Mouse (Mus musculus): ENCODE data around the gene Aebp1.
A peak's percentile ranks its signal among the peaks of the same experiment; 100 is the strongest.

Aebp1 gene

GRCm38 (mm10) chr11:5861678-5862393, at the start of gene Aebp1:
Aebp1 (plus strand) TSS chr11:5861947.
- DNase-seq (ENCODE audit: low spot score) = peak; percentile 30

GRCm38 (mm10) chr11:5813381-5813780, 48.4 kb upstream of the Aebp1 start:
- DNase-seq (ENCODE audit: low spot score) = no peak

GRCm38 (mm10) chr11:5819223-5819622, 42.5 kb upstream of the Aebp1 start:
- no peak for DNase-seq (ENCODE audit: low spot score)

- DNase-seq (ENCODE audit: low spot score) = no peak
These were observed 36.3 kb upstream of the Aebp1 start for GRCm38 (mm10) chr11:5825432-5825831.

DNA sequence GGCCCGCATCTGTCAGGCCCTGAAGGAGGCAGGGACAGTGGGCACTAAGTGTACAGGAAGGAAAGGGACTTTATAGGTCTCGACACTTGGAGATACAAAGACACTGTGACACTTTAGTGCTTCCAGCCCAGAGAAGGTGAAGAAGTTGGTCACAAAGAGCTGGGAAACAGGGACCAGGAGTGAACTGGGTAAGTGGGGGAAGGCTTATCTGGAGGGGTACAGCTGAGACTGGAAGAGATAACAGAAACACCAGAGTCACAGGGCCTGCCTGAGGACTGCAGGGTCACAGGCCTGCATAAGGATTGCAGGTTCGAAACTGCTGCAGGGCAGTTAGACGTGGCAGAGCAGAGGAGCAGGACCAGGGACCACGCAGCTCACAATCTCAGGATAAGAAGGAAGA, 33.8 kb upstream of the Aebp1 start:
- no peak for DNase-seq (ENCODE audit: low spot score)

- DNase-seq (ENCODE audit: low spot score) = no peak
These were observed 33.1 kb upstream of the Aebp1 start for GRCm38 (mm10) chr11:5828509-5829191.

- DNase-seq (ENCODE audit: low spot score) = no peak
These were observed 32.4 kb upstream of the Aebp1 start for GRCm38 (mm10) chr11:5829327-5829726.

- no peak for DNase-seq (ENCODE audit: low spot score)
These were observed 27.2 kb upstream of the Aebp1 start for GRCm38 (mm10) chr11:5834506-5834905.

DNA sequence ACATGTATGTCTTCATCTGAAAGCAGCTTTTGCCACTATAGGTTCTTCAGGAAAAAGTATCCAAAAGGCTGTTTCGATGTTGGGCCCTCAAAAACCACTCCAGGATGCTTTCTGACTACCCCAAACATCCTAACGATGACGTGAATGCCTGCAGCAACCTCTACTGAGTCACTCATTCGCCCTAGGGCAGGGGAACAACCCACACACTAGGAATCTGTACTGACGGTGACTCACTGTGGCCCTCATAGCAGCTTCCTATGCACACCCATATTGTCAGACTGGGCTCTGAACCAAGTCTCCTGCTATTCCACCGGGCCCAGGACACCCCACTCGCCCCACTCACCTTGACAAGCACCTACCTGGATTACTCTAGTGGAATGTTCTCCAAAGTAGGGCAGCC, 26.7 kb upstream of the Aebp1 start:
- DNase-seq (ENCODE audit: low spot score) = no peak

DNA sequence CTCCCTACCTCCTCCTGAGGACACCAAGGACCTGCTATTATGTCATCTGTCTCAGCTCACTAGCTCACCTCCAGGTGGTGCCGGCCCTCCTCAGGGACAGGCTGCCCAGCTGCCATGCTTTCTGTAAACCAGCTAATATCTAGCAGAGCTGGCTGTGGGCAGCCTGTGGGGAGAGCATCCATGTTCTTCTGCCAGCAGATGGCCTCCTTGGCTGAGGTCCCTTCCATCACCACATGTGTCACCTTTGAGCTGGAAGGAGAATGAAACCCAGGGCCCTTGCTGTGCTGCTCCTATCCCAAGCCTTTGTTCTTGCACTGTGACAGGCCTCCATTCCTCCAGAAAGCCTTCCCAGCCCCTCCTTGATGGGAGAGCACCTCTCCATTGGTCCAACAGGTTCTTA, 25.6 kb upstream of the Aebp1 start:
- DNase-seq (ENCODE audit: low spot score) = peak; percentile 51

DNA sequence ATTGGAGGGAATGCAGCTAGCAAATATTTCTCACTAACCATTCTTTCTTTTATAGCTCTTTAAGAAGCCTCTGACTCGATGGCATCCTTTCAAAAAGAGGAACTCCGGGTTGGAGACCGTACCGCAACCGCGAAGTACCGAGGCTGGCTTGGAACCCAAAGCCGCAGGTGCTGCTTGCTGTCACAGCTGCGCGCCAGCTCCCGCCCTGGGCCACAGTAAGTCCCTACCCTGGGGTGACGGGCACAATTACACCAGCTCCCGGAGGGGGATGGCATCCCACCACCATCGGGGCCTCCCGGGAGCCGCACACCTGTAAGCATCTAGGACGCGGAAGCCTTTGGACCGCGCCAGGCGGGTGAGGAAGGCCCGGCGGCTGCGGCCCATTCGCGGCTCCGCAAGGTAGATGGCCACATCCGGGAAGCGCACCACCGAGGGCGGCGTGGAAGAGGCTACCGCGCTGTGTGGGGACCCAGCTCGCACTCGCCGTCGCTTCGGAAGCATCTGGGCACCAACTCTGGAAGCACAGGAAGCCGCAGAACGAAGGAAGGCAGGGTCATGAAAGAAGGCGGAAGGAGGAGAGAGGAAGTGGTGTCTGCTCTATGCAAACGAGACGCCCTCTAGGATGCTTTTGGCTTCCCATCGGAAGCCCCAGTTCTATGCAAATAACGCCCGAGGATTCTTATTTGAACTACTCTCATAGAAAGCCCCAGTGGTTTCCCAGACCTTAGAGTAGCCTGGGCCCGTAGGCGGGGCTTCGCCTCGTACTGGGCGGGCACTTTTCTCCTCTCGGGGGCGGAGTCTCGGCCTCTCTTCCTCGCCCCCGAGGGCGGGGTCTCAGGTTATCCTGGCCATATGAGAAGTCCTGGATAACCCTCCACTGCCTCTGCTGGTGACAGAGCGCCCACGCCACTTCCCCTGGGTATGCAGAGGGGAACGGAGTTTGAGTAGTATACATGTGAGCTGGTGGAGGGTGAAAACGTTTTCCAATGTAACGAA, 24.2 kb upstream of the Aebp1 start, which contains the start of gene Polm:
Polm (minus strand) TSS at position 766 of the 996 bp plus-strand sequence.
- DNase-seq (ENCODE audit: low spot score) = peak; percentile 97

DNA sequence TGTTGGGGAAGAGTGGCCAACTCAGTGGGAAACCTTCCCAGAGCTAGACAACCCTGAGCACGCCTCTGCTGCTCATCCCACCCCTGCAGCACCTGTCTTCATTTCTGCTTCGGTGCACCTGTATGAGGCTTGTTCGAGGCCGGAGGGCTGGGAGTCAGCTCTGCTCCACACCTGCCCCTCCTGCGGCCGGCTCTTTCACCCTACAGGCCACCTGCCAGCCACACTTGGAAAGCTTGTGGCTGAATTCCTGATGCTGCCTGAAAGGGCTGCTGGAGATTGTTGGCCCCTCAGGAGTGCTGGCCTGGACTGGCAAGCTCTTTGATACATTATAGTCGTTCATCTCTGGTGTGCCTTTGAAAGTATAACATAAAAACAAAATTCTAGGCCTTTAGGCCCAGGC, 21.4 kb upstream of the Aebp1 start:
- DNase-seq (ENCODE audit: low spot score) = no peak

GRCm38 (mm10) chr11:5841751-5842150, 20.0 kb upstream of the Aebp1 start:
- no peak for DNase-seq (ENCODE audit: low spot score)

DNA sequence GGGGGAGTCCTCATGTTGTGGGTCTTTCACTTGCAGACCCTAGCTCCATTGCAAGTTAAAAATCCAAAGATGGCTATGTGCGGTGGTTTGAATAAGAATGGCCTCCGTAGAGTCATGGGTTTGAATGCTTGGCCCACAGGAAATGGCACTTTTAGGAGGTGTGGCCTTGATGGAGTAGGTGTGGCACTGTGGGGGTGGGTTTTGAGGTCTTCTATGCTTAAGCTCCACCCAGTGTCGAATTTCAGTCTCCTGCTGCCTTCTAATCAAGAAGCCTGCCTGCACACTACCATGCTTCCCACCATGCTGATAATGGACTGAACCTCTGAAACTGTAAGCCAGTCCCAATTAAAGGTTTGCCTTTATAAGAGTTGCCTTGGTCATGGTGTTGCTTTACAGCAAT, 18.6 kb upstream of the Aebp1 start:
- no peak for DNase-seq (ENCODE audit: low spot score)

- DNase-seq (ENCODE audit: low spot score) = no peak
These were observed 15.0 kb upstream of the Aebp1 start for GRCm38 (mm10) chr11:5846639-5847345.

- DNase-seq (ENCODE audit: low spot score) = no peak
These were observed 13.0 kb upstream of the Aebp1 start for GRCm38 (mm10) chr11:5848741-5849140.

DNA sequence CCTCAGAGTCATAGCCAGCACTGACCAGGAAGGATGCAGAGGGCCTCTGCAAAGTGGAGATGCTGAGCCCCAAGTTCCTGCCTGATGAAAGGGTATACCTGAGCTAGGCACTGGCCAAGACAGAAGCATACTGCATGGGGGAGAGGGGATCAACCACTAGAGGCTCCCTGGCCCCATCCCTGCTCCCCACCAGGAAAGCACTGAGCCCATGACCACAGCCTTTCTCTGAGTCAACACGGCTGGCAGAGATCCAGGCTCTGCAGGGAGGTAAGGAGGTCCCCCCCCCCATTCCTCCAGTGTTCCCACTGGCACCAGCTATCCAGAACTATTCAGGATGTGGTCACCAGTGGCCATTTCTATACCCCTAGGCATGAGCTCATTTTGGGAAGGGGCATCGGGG, 12.4 kb upstream of the Aebp1 start:
- DNase-seq (ENCODE audit: low spot score) = no peak

DNA sequence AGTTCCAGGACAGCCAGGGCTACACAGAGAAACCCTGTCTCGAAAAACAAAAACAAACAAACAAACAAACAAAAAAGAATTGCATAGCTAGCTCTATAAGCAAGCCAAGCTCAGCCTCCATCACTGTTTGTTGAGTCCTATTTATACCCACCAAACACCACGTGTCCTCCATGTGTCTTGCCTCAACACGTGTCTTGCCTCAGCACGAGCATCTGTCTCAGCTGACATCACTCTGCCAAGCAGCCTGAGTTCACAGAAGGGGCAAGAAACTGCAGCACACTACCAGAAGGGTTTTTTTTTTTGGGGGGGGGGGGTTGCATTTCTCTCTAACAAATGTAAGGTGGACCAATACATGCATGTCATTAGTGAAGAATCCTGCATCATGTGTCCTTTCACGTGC, 11.3 kb upstream of the Aebp1 start:
- no peak for DNase-seq (ENCODE audit: low spot score)

DNA sequence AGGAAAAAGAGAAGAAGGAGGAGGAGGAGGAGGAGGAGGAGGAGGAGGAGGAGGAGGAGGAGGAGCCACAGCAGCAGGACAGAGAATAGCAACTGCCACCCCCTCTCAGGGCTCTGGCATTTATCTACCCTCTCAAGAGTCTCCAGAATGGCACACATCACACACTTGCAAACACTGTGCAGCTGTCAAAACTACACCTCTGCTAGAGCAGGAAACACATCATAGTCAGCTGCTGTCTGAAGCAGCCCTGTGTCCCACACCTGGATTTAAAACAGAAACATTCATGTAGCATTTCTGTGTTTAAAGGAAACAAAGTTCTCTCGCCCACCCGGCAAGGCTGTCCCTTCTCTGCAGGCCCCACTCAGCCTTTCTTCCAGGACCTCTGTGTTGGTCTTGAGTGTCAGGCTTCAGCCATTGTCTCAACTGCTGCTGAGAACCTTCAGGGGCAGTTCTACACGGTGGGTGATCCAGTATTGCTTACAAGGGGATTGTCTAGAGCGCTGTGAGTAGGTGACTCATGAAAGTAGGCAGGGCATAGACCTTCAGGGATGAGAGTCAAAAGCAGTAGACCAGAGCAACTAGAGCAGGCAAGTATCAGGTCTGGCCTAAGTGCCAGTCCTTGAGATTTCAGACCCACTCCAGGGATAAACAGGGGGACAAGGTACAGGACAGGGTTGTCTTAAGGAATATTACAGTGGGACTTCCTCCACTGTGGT, 10.6 kb upstream of the Aebp1 start:
- no peak for DNase-seq (ENCODE audit: low spot score)

DNA sequence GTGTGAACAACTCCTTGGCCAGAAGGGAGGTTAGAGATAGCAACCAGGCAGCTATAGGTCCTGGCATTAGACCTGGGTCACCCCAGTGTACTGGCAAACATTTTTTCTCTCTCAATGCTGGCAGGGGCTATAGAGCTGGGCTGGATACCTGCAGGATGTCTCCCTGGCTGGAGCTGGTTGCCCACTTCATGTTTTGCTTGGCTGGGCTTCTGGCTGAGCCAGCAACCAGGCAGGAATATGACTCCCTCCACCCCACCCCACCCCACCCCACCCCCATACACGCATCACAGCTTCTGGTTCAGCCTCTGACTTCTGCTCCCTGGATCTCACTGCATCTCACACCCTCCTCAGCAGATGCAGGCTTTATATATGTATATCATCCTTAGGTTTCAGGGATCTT, 9.4 kb upstream of the Aebp1 start:
- DNase-seq (ENCODE audit: low spot score) = no peak

GRCm38 (mm10) chr11:5855481-5855880, 6.3 kb upstream of the Aebp1 start:
- no peak for DNase-seq (ENCODE audit: low spot score)
